ENCODE assay signal across 18 mouse cellular contexts in genomic region chr13:6237201-6237600, GRCm38 (mm10).
"Had no signal": no experiment of that assay in that cellular context is flagged by ENCODE, and none has a peak within 500 bp of the region (broad histone marks: within the 10 kb centered on the region; RNA-seq: fewer than 3 reads in every experiment).

No protein-coding gene starts in this region.

- H3K4me1 ChIP-seq: liver, embryonic 15.5 days; lung, embryonic 15.5 days; megakaryocyte, embryonic 14.5 days; midbrain, embryonic 13.5 days; midbrain, embryonic 15.5 days; neural tube, embryonic 12.5 days; stomach, embryonic 15.5 days had no signal

- H3K36me3 ChIP-seq: liver, embryonic 15.5 days; lung, embryonic 15.5 days; midbrain, embryonic 13.5 days; midbrain, embryonic 15.5 days; neural tube, embryonic 12.5 days; stomach, embryonic 15.5 days had no signal

- DNase-seq: liver, postnatal 0 days; lung, adult 2 months; lung, postnatal 14 days; lung, postnatal 36 days; right cerebral cortex, postnatal 14 days; thymus, adult 18-20 months; thymus, postnatal 14 days; thymus, postnatal 36 days had no signal

- ATAC-seq: liver, postnatal 0 days; lung, postnatal 0 days; midbrain, embryonic 13.5 days; midbrain, embryonic 15.5 days had no signal

- H3K27ac ChIP-seq: liver, embryonic 15.5 days; lung, embryonic 15.5 days; macrophage; midbrain, embryonic 13.5 days; midbrain, embryonic 15.5 days; neural tube, embryonic 12.5 days; stomach, embryonic 15.5 days had no signal

- H3K4me2 ChIP-seq: liver, embryonic 15.5 days; lung, embryonic 15.5 days; midbrain, embryonic 11.5 days; midbrain, embryonic 13.5 days; midbrain, embryonic 15.5 days; neural tube, embryonic 12.5 days; stomach, embryonic 15.5 days had no signal

- H3K4me3 ChIP-seq: liver, embryonic 15.5 days; lung, embryonic 15.5 days; megakaryocyte, embryonic 14.5 days; midbrain, embryonic 13.5 days; midbrain, embryonic 15.5 days; neural tube, embryonic 12.5 days; stomach, embryonic 15.5 days had no signal

- H3K27me3 ChIP-seq: liver, embryonic 15.5 days; lung, embryonic 15.5 days; megakaryocyte, embryonic 14.5 days; midbrain, embryonic 15.5 days; neural tube, embryonic 12.5 days; stomach, embryonic 15.5 days had no signal

- H3K9ac ChIP-seq: liver, embryonic 15.5 days; liver, postnatal 0 days; lung, embryonic 15.5 days; midbrain, embryonic 13.5 days; midbrain, embryonic 15.5 days; neural tube, embryonic 12.5 days; stomach, embryonic 15.5 days had no signal

- H3K9me3 ChIP-seq: liver, embryonic 15.5 days; lung, embryonic 15.5 days; megakaryocyte, embryonic 14.5 days; midbrain, embryonic 13.5 days; midbrain, embryonic 15.5 days; neural tube, embryonic 12.5 days; stomach, embryonic 15.5 days had no signal
